Mouse (Mus musculus): Measurements from ENCODE around the gene Rspo4. TPM values are rescaled to one million over a fixed set of nuclear protein-coding genes. Genes with fewer than 3 reads are reported as not detected.

The Rspo4 gene
- polyA plus RNA-seq, 1 experiment from 2014 or later: not detected

DNA sequence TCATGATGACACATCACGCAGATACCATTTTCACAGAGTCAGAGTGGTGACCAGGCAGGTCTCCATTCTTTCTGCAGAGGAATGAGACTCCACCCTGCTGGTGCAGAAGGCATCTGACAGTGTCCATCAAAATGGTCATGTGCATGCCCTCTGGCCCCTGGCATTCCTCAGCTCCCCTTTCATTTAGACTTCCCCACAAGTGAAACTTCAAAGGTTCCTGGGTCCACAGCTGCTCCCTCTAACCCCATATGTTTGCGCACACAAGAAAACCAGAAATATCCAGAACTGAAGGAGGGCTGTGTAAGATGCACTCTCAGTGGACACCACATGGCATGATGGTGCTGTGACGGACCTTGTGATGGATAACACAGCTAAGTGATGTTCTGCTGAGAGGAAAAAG, 35.9 kb downstream of the Rspo4 start:
- Histone ChIP-seq H3K4me3 (ENCODE audit: control insufficient read depth in 1 of 2, insufficient read depth in 1 of 2, low read depth in 1 of 2, low read length in 2 of 2) (no peak overlapping the region), H3K4me2 (ENCODE audit: low read length) (no peak overlapping the region), H3K4me1 (ENCODE audit: control insufficient read depth in 2 of 2, insufficient read depth in 2 of 2, low read length in 2 of 2) (no peaks in the 10 kb centered on the region), H3K9ac (ENCODE audit: low read length) (no peak overlapping the region), H3K27me3 (ENCODE audit: control insufficient read depth, insufficient read depth, low read length) (peaks cover 10% of the 10 kb centered on the region; the same call in 1 of the 2 replicates), H3K9me3 (ENCODE audit: control insufficient read depth, low read length) (no peaks in the 10 kb centered on the region), H3K27ac (replicated peaks in 1 of 2; ENCODE audit: control insufficient read depth in 1 of 2, insufficient read depth in 1 of 2, low read depth in 2 of 2, low read length in 2 of 2) (no peak overlapping the region), H3K36me3 (ENCODE audit: control insufficient read depth, insufficient read depth, low read length) (no peaks in the 10 kb centered on the region)
- 78% methylated on average over 3 of the region's 3 CpGs for WGBS
- no peak for ATAC-seq (ENCODE audit: insufficient number of reproducible peaks, insufficient read depth, low FRiP score, low read depth)

DNA sequence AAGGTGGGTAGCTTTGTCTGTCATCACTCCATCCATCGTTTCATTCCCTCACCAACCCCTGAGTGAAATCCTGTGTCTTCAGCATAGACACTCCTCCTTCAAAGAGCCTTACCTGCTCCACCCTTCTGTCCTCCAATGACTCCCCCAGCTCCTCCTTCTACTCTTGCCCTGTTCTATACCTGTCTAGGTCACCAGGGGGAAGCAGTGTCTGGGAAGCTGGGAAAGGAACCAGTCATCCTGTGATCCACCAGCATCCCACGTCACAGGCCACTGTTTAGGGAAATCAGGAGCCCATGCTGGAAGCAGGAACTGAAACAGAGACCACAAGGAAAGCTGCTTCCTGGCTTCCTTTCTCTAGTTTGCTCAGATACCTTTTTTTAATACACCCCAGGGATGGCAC, 37.0 kb downstream of the Rspo4 start:
- WGBS: 59% methylated on average over 2 of the region's 2 CpGs
- H3K4me2 ChIP-seq (ENCODE audit: low read length): no peak overlapping the region
- ATAC-seq (ENCODE audit: insufficient number of reproducible peaks, insufficient read depth, low FRiP score, low read depth): no peak

DNA sequence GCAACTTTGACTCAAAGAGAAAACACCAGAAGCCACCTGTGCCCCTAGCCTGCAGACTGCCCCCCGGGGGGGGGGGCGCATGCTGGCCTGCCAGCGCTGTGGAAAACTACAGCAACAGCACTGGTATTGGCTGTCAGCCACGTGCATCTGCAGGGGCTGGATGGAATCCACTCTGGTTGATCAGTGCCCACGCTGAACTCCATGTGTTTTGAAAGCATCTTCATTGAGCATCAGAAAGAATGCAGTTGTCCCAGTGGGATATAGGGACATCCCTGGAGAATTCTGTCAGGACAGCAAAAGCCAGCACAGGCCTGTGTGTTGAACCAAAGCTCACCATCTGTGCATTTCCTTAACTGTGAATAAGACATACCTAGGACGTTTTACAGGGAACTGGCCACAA, 48.3 kb downstream of the Rspo4 start:
- Histone ChIP-seq H3K4me2 (ENCODE audit: low read length) (no peak overlapping the region), H3K36me3 (ENCODE audit: control insufficient read depth, insufficient read depth, low read length) (no peaks in the 10 kb centered on the region), H3K9ac (ENCODE audit: low read length) (no peak overlapping the region), H3K9me3 (ENCODE audit: control insufficient read depth, low read length) (no peaks in the 10 kb centered on the region), H3K4me3 (ENCODE audit: control insufficient read depth in 1 of 2, insufficient read depth in 1 of 2, low read depth in 1 of 2, low read length in 2 of 2) (no peak overlapping the region), H3K4me1 (ENCODE audit: control insufficient read depth in 2 of 2, insufficient read depth in 2 of 2, low read length in 2 of 2) (no peaks in the 10 kb centered on the region), H3K27me3 (ENCODE audit: control insufficient read depth, insufficient read depth, low read length) (no peaks in the 10 kb centered on the region), H3K27ac (replicated peaks in 1 of 2; ENCODE audit: control insufficient read depth in 1 of 2, insufficient read depth in 1 of 2, low read depth in 2 of 2, low read length in 2 of 2) (no peak overlapping the region)
- WGBS: 48% methylated on average over 6 of the region's 6 CpGs
- no peak for ATAC-seq (ENCODE audit: insufficient number of reproducible peaks, insufficient read depth, low FRiP score, low read depth)

More for the DNA sequence above, 37.0 kb downstream of the Rspo4 start:
- H3K27me3 ChIP-seq (ENCODE audit: control insufficient read depth, insufficient read depth, low read length): peaks cover 10% of the 10 kb centered on the region; the same call in 1 of the 2 replicates
- no peaks in the 10 kb centered on the region for H3K36me3 ChIP-seq (ENCODE audit: control insufficient read depth, insufficient read depth, low read length)
- H3K4me3 ChIP-seq (ENCODE audit: control insufficient read depth in 1 of 2, insufficient read depth in 1 of 2, low read depth in 1 of 2, low read length in 2 of 2): no peak overlapping the region
- no peak overlapping the region for H3K9ac ChIP-seq (ENCODE audit: low read length)
- no peak overlapping the region for H3K27ac ChIP-seq (replicated peaks in 1 of 2; ENCODE audit: control insufficient read depth in 1 of 2, insufficient read depth in 1 of 2, low read depth in 2 of 2, low read length in 2 of 2)
- H3K4me1 ChIP-seq (ENCODE audit: control insufficient read depth in 2 of 2, insufficient read depth in 2 of 2, low read length in 2 of 2): no peaks in the 10 kb centered on the region
- no peaks in the 10 kb centered on the region for H3K9me3 ChIP-seq (ENCODE audit: control insufficient read depth, low read length)

DNA sequence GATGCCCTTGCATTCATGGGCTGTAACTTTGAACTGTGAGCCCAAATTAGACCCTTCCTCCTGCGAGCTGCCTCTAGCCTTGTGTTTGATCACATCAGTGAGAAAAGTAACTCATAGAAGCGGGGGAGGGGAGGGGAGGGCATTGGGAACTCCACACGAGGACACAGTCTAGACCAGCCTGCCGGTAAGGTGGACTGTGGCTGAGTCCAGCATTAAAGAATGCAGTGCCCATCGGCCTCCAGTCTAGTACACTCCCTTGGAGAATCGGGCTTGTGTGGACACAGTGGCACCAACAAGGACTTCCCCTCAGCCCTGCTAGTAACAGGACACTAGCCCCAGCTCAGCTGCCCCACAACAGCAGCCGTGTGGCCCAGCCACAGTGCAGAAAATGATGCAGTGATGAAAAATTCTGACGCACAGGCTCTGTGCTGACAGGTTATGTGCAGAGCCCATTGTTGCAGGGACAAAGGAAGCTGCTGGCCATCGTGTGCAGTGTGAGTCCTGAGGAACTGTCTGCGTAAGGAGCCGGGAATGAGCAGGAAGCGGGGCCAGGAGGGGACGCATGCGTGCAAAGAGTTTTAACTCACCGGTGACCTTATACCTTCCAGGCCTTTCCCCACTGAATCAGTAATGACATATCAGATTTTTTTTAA, 50.5 kb downstream of the Rspo4 start:
- H3K27me3 ChIP-seq (ENCODE audit: control insufficient read depth, insufficient read depth, low read length): no peaks in the 10 kb centered on the region
- H3K4me1 ChIP-seq (ENCODE audit: control insufficient read depth in 2 of 2, insufficient read depth in 2 of 2, low read length in 2 of 2): no peaks in the 10 kb centered on the region
- no peak overlapping the region for H3K27ac ChIP-seq (replicated peaks in 1 of 2; ENCODE audit: control insufficient read depth in 1 of 2, insufficient read depth in 1 of 2, low read depth in 2 of 2, low read length in 2 of 2)
- no peaks in the 10 kb centered on the region for H3K36me3 ChIP-seq (ENCODE audit: control insufficient read depth, insufficient read depth, low read length)
- no peak overlapping the region for H3K4me2 ChIP-seq (ENCODE audit: low read length)
- H3K9me3 ChIP-seq (ENCODE audit: control insufficient read depth, low read length): no peaks in the 10 kb centered on the region
- WGBS: 46% methylated on average over 15 of the region's 15 CpGs
- no peak for ATAC-seq (ENCODE audit: insufficient number of reproducible peaks, insufficient read depth, low FRiP score, low read depth)
- no peak overlapping the region for H3K9ac ChIP-seq (ENCODE audit: low read length)
- H3K4me3 ChIP-seq (ENCODE audit: control insufficient read depth in 1 of 2, insufficient read depth in 1 of 2, low read depth in 1 of 2, low read length in 2 of 2): no peak overlapping the region

DNA sequence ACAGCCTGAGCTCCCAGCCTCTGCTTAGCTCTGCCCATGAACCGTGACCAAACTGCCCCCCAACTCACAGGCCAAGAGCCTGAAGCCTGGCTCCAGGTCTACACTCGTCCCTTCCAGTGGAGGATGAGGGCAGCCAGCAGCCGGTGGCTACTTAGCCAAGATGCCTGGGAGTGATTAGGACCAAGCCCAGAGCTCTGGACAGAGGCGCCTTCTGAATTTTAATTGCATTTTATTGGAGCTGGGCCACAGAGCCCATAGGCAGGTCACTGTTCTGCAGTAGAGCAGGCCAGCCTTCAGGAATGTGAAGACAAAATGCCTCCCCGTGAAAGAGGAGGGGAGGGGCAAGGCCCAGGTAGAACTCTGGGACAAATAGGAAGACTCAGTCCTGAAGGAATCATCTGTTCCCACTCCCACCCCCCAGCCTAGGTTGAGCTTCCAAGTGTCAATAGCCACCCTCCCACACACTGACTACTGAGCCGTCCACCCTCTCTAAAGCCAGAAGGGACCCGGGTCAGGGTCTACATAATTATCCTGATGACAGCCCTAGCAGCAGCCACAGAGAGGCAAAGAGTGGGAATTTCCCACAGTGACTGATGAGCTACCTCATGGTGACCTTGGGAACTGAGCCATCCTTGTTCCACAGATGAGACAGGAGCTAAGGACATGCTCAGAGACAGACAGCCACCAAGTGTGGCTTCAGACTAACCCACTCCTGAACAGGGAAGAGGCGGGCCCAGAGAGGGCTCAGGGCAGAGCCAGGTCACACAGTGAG, 51.7 kb downstream of the Rspo4 start:
- no peak overlapping the region for H3K9ac ChIP-seq (ENCODE audit: low read length)
- H3K4me2 ChIP-seq (ENCODE audit: low read length): no peak overlapping the region
- H3K4me1 ChIP-seq (ENCODE audit: control insufficient read depth in 2 of 2, insufficient read depth in 2 of 2, low read length in 2 of 2): no peaks in the 10 kb centered on the region
- H3K36me3 ChIP-seq (ENCODE audit: control insufficient read depth, insufficient read depth, low read length): no peaks in the 10 kb centered on the region
- no peak overlapping the region for H3K4me3 ChIP-seq (ENCODE audit: control insufficient read depth in 1 of 2, insufficient read depth in 1 of 2, low read depth in 1 of 2, low read length in 2 of 2)
- no peak overlapping the region for H3K27ac ChIP-seq (replicated peaks in 1 of 2; ENCODE audit: control insufficient read depth in 1 of 2, insufficient read depth in 1 of 2, low read depth in 2 of 2, low read length in 2 of 2)
- H3K9me3 ChIP-seq (ENCODE audit: control insufficient read depth, low read length): no peaks in the 10 kb centered on the region
- 72% methylated on average over 8 of the region's 8 CpGs for WGBS
- H3K27me3 ChIP-seq (ENCODE audit: control insufficient read depth, insufficient read depth, low read length): no peaks in the 10 kb centered on the region
- ATAC-seq (ENCODE audit: insufficient number of reproducible peaks, insufficient read depth, low FRiP score, low read depth): no peak

DNA sequence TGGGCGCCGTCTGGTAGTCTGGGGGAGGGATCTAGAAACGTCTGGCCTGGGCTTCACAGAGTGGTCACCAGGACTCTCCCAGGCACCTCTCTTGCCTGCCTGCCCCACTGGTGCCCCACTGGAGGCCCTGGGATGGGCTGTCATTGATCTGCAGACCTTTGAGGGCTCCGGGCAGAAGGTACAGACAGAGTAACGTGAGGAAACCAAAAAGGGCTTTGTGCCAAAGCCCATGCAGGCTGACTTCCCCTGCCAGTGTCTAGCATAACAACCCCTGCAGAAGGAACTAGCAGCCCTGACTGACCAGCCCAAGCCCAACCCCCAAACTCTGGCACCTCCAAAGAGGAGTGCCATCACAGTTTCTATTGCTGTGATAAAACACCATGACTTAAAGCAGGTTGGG, 53.2 kb downstream of the Rspo4 start:
- Histone ChIP-seq H3K9me3 (ENCODE audit: control insufficient read depth, low read length) (no peaks in the 10 kb centered on the region), H3K27ac (replicated peaks in 1 of 2; ENCODE audit: control insufficient read depth in 1 of 2, insufficient read depth in 1 of 2, low read depth in 2 of 2, low read length in 2 of 2) (no peak overlapping the region), H3K4me2 (ENCODE audit: low read length) (no peak overlapping the region), H3K36me3 (ENCODE audit: control insufficient read depth, insufficient read depth, low read length) (no peaks in the 10 kb centered on the region), H3K4me1 (ENCODE audit: control insufficient read depth in 2 of 2, insufficient read depth in 2 of 2, low read length in 2 of 2) (no peaks in the 10 kb centered on the region), H3K27me3 (ENCODE audit: control insufficient read depth, insufficient read depth, low read length) (no peaks in the 10 kb centered on the region), H3K4me3 (ENCODE audit: control insufficient read depth in 1 of 2, insufficient read depth in 1 of 2, low read depth in 1 of 2, low read length in 2 of 2) (no peak overlapping the region), H3K9ac (ENCODE audit: low read length) (no peak overlapping the region)
- WGBS: 75% methylated on average over 5 of the region's 5 CpGs
- no peak for ATAC-seq (ENCODE audit: insufficient number of reproducible peaks, insufficient read depth, low FRiP score, low read depth)

DNA sequence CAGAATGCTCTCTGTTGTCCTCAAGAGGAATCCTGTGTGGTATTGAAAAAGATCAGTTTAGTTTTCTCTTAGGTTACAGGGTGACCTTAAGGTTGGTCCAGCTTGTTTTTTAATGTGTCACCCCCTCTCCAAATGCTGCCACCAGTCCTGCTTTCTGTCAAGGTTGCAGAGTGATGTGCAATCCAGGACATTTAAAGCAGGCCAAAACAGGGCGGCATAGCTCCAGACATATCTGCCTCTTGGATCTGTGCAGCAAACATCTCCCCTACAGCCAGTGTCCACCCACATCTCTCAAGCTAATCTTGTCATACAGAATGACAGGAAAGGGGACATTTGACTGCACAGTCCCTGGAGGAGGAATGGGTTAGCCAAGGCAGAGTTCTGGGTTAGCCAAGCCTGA, 55.4 kb downstream of the Rspo4 start:
- WGBS: 67% methylated on average over 1 of the region's 1 CpGs
- no peak overlapping the region for H3K9ac ChIP-seq (ENCODE audit: low read length)
- no peak for ATAC-seq (ENCODE audit: insufficient number of reproducible peaks, insufficient read depth, low FRiP score, low read depth)
- no peaks in the 10 kb centered on the region for H3K9me3 ChIP-seq (ENCODE audit: control insufficient read depth, low read length)
- no peaks in the 10 kb centered on the region for H3K27me3 ChIP-seq (ENCODE audit: control insufficient read depth, insufficient read depth, low read length)
- H3K36me3 ChIP-seq (ENCODE audit: control insufficient read depth, insufficient read depth, low read length): no peaks in the 10 kb centered on the region
- H3K4me3 ChIP-seq (ENCODE audit: control insufficient read depth in 1 of 2, insufficient read depth in 1 of 2, low read depth in 1 of 2, low read length in 2 of 2): no peak overlapping the region
- no peaks in the 10 kb centered on the region for H3K4me1 ChIP-seq (ENCODE audit: control insufficient read depth in 2 of 2, insufficient read depth in 2 of 2, low read length in 2 of 2)
- no peak overlapping the region for H3K4me2 ChIP-seq (ENCODE audit: low read length)
- H3K27ac ChIP-seq (replicated peaks in 1 of 2; ENCODE audit: control insufficient read depth in 1 of 2, insufficient read depth in 1 of 2, low read depth in 2 of 2, low read length in 2 of 2): no peak overlapping the region

All from heart, embryonic 14.5 days (tissue).